Mouse (Mus musculus) heart, adult 2 months (tissue): ENCODE measurements at regions not wholly inside any gene's neighbourhood (a gene's known extent, or its start where the extent isn't known, plus 50 kb on each side); places are given as distances from the start of the nearest gene placed in this dataset.

Source experiments
- CTCF ChIP-seq: fragments of 200-600 bp; IDR thresholded peaks from 2 replicates; pipeline ENCODE4 v1.8.1; 2022; ENCODE audit warnings: antibody characterized with exemption, mild to moderate bottlenecking, moderate library complexity
- POLR2A ChIP-seq: fragments of 200-500 bp; IDR thresholded peaks from 2 replicates; pipeline ENCODE4 v1.6.1; 2011; ENCODE audit warnings: mild to moderate bottlenecking, low read depth, low read length, control low read depth; ENCODE audit not compliant: insufficient read depth

- TF ChIP-seq CTCF (no peak), POLR2A (no peak)
Observed at GRCm38 (mm10) chr1:161575171-161575570, 80.7 kb downstream of the Tnfsf18 start.
